Mouse (Mus musculus) midbrain, embryonic 14.5 days (tissue): ENCODE measurements around the gene Kcna3. TPM values are rescaled to one million over a fixed set of nuclear protein-coding genes. Genes with fewer than 3 reads are reported as not detected.

Source experiments
- ATAC-seq: fragments of 200-750 bp; cut with Nextera tagmentation; 2 replicates; pipeline ENCODE4 v1.8.0; 2017; ENCODE audit warnings: moderate number of reproducible peaks, moderate library complexity; ENCODE audit not compliant: low FRiP score, low TSS enrichment
- DNase-seq: peaks from one replicate; pipeline ENCODE4 v3.0.0-alpha.2; 2015
- H3K27ac ChIP-seq: fragments of 300-500 bp; sonication (generic); replicated peaks from 2 replicates; pipeline ENCODE4 v1.5.1; 2014; ENCODE audit warnings: mild to moderate bottlenecking, low read depth, low read length, moderate library complexity
- H3K27me3 ChIP-seq: fragments of 300-500 bp; sonication (generic); 2 replicates; pipeline ENCODE4 v1.6.1; 2014; ENCODE audit warnings: low read length, control low read depth, mixed read lengths; ENCODE audit not compliant: control insufficient read depth, insufficient read depth
- H3K36me3 ChIP-seq: fragments of 300-500 bp; sonication (generic); 2 replicates; pipeline ENCODE4 v1.6.1; 2014; ENCODE audit warnings: low read length, control low read depth; ENCODE audit not compliant: control insufficient read depth, insufficient read depth
- H3K4me1 ChIP-seq: fragments of 300-500 bp; sonication (generic); 2 replicates; pipeline ENCODE4 v1.6.1; 2014; ENCODE audit warnings: mild to moderate bottlenecking, antibody characterized with exemption, low read length, control low read depth; ENCODE audit not compliant: control insufficient read depth, insufficient read depth
- H3K4me2 ChIP-seq: fragments of 300-500 bp; sonication (generic); 2 replicates; pipeline ENCODE4 v1.6.1; 2014; ENCODE audit warnings: mild to moderate bottlenecking, low read length, moderate library complexity
- H3K4me3 ChIP-seq: fragments of 300-500 bp; sonication (generic); replicated peaks from 2 replicates; pipeline ENCODE4 v1.5.1; 2014; ENCODE audit warnings: low read depth, low read length
- H3K9ac ChIP-seq: fragments of 300-500 bp; sonication (generic); replicated peaks from 2 replicates; pipeline ENCODE4 v1.6.1; 2014; ENCODE audit warnings: mild to moderate bottlenecking, low read length, moderate library complexity
- H3K9me3 ChIP-seq: fragments of 300-500 bp; sonication (generic); 2 replicates; pipeline ENCODE4 v1.6.1; 2016; ENCODE audit warnings: low read length, control low read depth, mixed read lengths; ENCODE audit not compliant: control insufficient read depth
- WGBS: fragments of 180-500 bp; shearing (Covaris S2); extraction: QIAGEN DNeasy Blood & Tissue Kit; methylation state at CpG from one replicate; pipeline ENCODE4 v1.1.7; 2014; 5-methylcytosine and 5-hydroxymethylcytosine counted together
- polyA plus RNA-seq: library from polyadenylated mRNA; unstranded; fragments of >200 nt; fragmentation: Nextera tagmentation; extraction: Ambion mirVana; gene quantifications from 2 replicates; pipeline ENCODE4 v1.2.1, GENCODE M21; 2014

Gene Kcna3
- polyA plus RNA-seq, 1 experiment from 2014 or later: 16.0 TPM

DNA sequence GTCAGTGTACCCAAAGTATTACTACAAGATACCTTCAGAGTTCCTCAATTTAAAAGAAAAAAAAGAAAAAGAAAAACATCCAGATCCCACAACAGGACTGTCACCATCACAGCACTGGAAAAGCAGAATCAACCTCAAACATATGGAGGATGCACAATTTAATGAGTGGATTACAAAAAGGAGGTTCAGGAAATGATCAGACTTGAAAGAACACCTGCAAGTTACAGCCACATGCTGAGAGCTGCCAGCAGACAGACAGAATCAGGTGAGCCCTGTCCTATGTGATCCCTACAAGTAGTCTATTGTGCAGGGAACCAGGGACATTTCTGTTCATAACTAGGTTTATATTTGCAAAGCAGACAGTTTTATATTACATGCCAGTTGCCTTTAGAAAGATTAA is 3.3 kb downstream of the Kcna3 start:
- H3K9me3 ChIP-seq: no peaks in the 10 kb centered on the region
- H3K27me3 ChIP-seq: no peaks in the 10 kb centered on the region
- peak overlapping the region; percentile 38 for H3K9ac ChIP-seq
- peaks cover 31% of the 10 kb centered on the region for H3K4me1 ChIP-seq
- DNase-seq: no peak
- ATAC-seq: no peak
- peak overlapping the region; percentile 37; the same call in 1 of the 2 replicates for H3K27ac ChIP-seq
- H3K36me3 ChIP-seq: 0 out of 2 replicates have a peak, but pooled peaks cover 3% of the 10 kb centered on the region
- H3K4me2 ChIP-seq: peak overlapping the region; percentile 77
- H3K4me3 ChIP-seq: peak overlapping the region; percentile 83

DNA sequence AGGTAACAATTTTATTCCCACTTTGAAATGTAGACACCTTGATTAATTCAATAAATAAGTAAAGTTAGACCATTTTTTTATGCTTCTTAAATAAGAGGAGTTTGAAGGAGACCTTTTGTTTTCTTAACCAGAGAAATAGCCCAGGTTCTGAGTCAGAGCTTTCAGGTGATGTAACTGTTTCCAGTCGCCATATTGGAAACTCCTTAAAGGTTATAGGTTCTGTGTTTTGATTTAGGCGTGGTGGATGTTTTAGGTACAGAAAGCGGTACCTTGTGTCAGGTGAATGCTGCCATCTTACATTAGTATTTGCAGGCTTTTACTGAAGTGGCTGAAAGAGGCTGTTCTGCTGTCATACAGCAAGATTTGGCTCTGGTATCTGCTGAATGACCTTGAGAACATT is 4.4 kb downstream of the Kcna3 start:
- ATAC-seq (no peak), DNase-seq (no peak)
- peaks cover 23% of the 10 kb centered on the region for H3K4me1 ChIP-seq
- H3K9ac ChIP-seq: no peak overlapping the region
- 0 out of 2 replicates have a peak, but pooled peaks cover 3% of the 10 kb centered on the region for H3K36me3 ChIP-seq
- peak overlapping the region; percentile 83 for H3K4me3 ChIP-seq
- H3K27ac ChIP-seq: no peak overlapping the region
- no peaks in the 10 kb centered on the region for H3K9me3 ChIP-seq
- no peaks in the 10 kb centered on the region for H3K27me3 ChIP-seq
- H3K4me2 ChIP-seq: peak overlapping the region; percentile 77
- WGBS: 85% methylated on average over 3 of the region's 3 CpGs

- DNase-seq: no peak
- Histone ChIP-seq H3K9ac (no peak overlapping the region), H3K27me3 (no peaks in the 10 kb centered on the region), H3K4me1 (peaks cover 23% of the 10 kb centered on the region), H3K9me3 (no peaks in the 10 kb centered on the region), H3K27ac (no peak overlapping the region), H3K4me2 (peak overlapping the region; percentile 77), H3K36me3 (0 out of 2 replicates have a peak, but pooled peaks cover 3% of the 10 kb centered on the region), H3K4me3 (peak overlapping the region; percentile 30)
- 84% methylated on average over 1 of the region's 1 CpGs for WGBS
- ATAC-seq: no peak
Observed at GRCm38 (mm10) chr3:107041718-107042117, 5.7 kb downstream of the Kcna3 start.

DNA sequence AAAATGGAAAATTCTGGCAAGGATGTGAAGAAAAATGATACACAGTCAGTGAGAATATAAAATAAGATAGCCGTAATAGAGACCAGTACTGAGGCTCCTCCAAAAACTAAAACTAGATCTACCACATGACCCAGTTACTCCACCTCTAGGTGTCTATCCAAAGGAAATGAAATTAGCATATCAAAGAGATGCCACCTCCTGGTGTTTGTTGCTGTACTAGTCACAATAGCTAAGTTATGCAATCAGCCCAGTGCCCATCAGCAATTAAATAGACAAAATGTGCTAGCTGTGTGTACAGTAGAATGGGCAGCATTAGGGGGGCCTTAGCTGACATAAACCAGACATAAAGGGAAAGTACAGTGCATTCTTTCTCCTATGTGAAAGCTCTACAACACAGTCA is 25.5 kb downstream of the Kcna3 start:
- Histone ChIP-seq H3K9me3 (no peaks in the 10 kb centered on the region), H3K4me2 (no peak overlapping the region), H3K36me3 (no peaks in the 10 kb centered on the region), H3K27me3 (no peaks in the 10 kb centered on the region), H3K4me1 (peaks cover 14% of the 10 kb centered on the region; the same call in 1 of the 2 replicates), H3K27ac (no peak overlapping the region), H3K9ac (no peak overlapping the region), H3K4me3 (no peak overlapping the region)
- DNase-seq (no peak), ATAC-seq (no peak)
- 94% methylated on average over 1 of the region's 1 CpGs for WGBS

DNA sequence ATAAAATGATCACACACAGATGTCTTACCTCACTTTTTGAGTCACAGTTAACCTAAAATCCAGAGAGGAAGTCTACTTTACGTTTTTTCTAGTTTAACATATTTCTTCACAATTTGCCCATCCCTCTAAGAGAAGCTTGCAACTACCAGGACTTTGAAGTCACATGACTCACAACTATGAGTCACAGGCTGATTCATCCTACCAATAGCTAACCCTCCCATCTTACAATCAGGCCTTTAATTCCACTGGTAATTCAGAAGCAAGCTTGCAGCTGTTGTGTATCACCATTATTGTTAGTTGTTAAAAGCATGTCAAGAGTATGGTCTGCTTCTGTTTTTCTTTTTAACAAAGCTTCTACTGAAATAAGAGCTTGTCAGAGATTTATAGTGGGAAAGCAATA is 26.8 kb downstream of the Kcna3 start:
- 90% methylated on average over 1 of the region's 1 CpGs for WGBS
- ATAC-seq: no peak
- DNase-seq: no peak
- Histone ChIP-seq H3K4me2 (no peak overlapping the region), H3K27ac (no peak overlapping the region), H3K4me3 (no peak overlapping the region), H3K4me1 (peaks cover 17% of the 10 kb centered on the region), H3K9me3 (no peaks in the 10 kb centered on the region), H3K27me3 (no peaks in the 10 kb centered on the region), H3K9ac (no peak overlapping the region), H3K36me3 (no peaks in the 10 kb centered on the region)

DNA sequence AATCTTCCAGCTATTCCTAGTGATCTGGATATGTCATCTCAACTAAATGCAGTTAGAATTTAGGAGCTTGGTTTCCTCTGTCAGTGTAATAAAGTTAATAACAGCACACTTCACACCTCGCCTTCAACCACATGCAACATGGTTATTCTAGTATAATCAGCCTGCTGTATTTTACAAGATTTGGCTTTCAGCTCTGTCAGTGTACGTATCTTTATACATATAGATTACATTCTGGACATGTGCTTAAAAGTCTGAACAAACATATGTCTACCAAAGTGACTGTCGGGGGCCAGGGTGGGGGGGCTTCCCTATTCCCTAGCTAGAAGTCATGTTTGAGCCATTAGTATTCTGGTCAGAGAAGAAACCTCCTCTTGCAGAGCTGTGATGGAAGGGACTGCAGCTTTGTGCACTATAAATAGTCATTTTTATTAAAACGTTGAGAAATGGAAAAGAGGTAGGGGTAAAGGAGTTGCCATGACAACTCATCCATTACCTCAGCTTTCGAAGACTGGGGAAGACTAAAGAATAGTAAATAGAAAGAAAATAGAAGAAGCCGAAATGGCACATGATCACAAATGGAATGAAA is 29.6 kb downstream of the Kcna3 start:
- peak; percentile 73 for DNase-seq
- Histone ChIP-seq H3K27me3 (no peaks in the 10 kb centered on the region), H3K4me2 (peak overlapping the region; percentile 21; the same call in 1 of the 2 replicates), H3K9me3 (no peaks in the 10 kb centered on the region), H3K4me1 (peaks cover 17% of the 10 kb centered on the region), H3K36me3 (no peaks in the 10 kb centered on the region), H3K4me3 (no peak overlapping the region), H3K27ac (peak overlapping the region; percentile 80), H3K9ac (no peak overlapping the region)
- 37% methylated on average over 6 of the region's 6 CpGs for WGBS
- peak; percentile 67; the same call in 1 of the 2 replicates for ATAC-seq

DNA sequence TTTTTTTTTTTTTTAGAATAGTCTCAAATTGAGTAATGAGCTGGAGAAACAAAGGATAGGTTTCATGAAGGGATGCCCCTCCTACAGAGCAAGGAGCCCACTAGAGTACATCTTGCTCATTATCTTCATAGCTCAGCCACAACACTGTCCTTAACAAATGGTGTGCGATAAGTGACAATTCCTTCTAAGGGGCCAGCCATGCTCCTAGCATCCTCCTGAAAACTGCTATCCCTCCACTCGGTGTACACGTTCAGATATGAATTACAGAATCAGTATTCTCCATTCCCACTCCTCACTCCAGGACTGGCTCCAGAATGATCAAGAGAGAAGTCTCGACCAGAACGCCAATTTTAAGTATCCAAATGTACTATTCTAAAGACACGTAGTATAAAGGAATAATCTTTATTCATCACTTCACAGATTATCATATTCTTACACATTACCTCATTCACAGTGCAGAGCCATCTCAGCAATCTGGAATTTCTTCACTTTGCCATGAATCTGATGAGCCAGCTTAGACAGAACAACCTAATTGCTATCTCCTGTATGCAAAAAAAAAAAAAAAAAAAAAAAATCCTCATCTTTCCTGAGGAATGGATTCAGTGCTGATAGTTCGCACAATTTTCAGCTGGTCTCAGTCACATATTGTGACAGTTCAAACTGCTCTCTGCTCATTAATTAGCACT is 30.3 kb downstream of the Kcna3 start:
- peak overlapping the region; percentile 21; the same call in 1 of the 2 replicates for H3K4me2 ChIP-seq
- peak overlapping the region; percentile 80 for H3K27ac ChIP-seq
- ATAC-seq (peak; percentile 69; the same call in 1 of the 2 replicates), DNase-seq (peak; percentile 36)
- WGBS: 51% methylated on average over 7 of the region's 7 CpGs
- no peak overlapping the region for H3K4me3 ChIP-seq
- no peak overlapping the region for H3K9ac ChIP-seq
- H3K27me3 ChIP-seq: no peaks in the 10 kb centered on the region
- no peaks in the 10 kb centered on the region for H3K9me3 ChIP-seq
- H3K4me1 ChIP-seq: peaks cover 17% of the 10 kb centered on the region
- no peaks in the 10 kb centered on the region for H3K36me3 ChIP-seq

GRCm38 (mm10) chr3:107067245-107067644 is 31.3 kb downstream of the Kcna3 start:
- no peak for DNase-seq
- H3K4me2 ChIP-seq: no peak overlapping the region
- no peak for ATAC-seq
- H3K9ac ChIP-seq: no peak overlapping the region
- peaks cover 17% of the 10 kb centered on the region for H3K4me1 ChIP-seq
- no peak overlapping the region for H3K4me3 ChIP-seq
- H3K36me3 ChIP-seq: no peaks in the 10 kb centered on the region
- WGBS: 84% methylated on average over 6 of the region's 6 CpGs
- H3K27me3 ChIP-seq: no peaks in the 10 kb centered on the region
- H3K9me3 ChIP-seq: no peaks in the 10 kb centered on the region
- peak overlapping the region; percentile 80; the same call in 1 of the 2 replicates for H3K27ac ChIP-seq

DNA sequence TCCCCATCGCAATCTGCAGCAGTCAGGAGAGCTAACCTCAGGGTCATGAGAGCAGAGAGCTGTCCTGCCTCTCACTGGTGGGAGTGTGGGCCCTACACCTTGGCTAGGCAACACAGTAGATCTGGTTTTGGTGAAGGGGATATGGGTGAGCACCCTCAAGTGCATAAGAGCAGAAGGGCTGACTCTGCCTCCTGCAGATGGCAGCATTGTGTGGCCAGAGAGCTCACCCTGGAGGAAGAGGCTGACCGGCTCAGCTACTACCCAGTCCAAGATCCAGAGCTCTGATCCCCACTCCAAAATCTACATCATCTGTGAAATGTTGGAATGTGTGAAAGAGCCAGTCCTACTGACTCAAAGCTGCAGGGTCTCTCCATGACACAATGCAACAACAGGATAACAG is 37.9 kb downstream of the Kcna3 start:
- Histone ChIP-seq H3K9me3 (no peaks in the 10 kb centered on the region), H3K4me1 (no peaks in the 10 kb centered on the region), H3K27me3 (no peaks in the 10 kb centered on the region), H3K9ac (no peak overlapping the region), H3K36me3 (no peaks in the 10 kb centered on the region), H3K4me2 (no peak overlapping the region), H3K27ac (no peak overlapping the region), H3K4me3 (no peak overlapping the region)
- DNase-seq (no peak), ATAC-seq (no peak)
- 80% methylated on average over 2 of the region's 2 CpGs for WGBS
